Mouse (Mus musculus): ENCODE measurements around the gene Cyb561. TPM values are rescaled to one million over a fixed set of nuclear protein-coding genes. Genes with fewer than 3 reads are reported as not detected.

The Cyb561 gene
- polyA plus RNA-seq, 1 experiment from 2014 or later: 14.0 TPM

- H3K4me3 ChIP-seq: no peak overlapping the region
- WGBS: 82% methylated on average over 2 of the region's 2 CpGs
- H3K36me3 ChIP-seq (replicated peaks): no peaks in the 10 kb centered on the region
- peak overlapping the region; percentile 19; the same call in 1 of the 2 replicates for H3K27ac ChIP-seq (replicated peaks)
- peaks cover 45% of the 10 kb centered on the region for H3K4me1 ChIP-seq
- no peaks in the 10 kb centered on the region for H3K9me3 ChIP-seq
- DNase-seq (ENCODE audit: low spot score): no peak
- peaks cover 36% of the 10 kb centered on the region for H3K27me3 ChIP-seq (replicated peaks; ENCODE audit: low read depth, poor library complexity, severe bottlenecking)
Observed at GRCm38 (mm10) chr11:105948255-105948654, 4.9 kb downstream of the Cyb561 start.

- Histone ChIP-seq H3K4me3 (no peak overlapping the region), H3K27ac (replicated peaks) (peak overlapping the region; percentile 25; the same call in 1 of the 2 replicates), H3K36me3 (replicated peaks) (no peaks in the 10 kb centered on the region), H3K27me3 (replicated peaks; ENCODE audit: low read depth, poor library complexity, severe bottlenecking) (peaks cover 52% of the 10 kb centered on the region), H3K9me3 (no peaks in the 10 kb centered on the region), H3K4me1 (peaks cover 56% of the 10 kb centered on the region)
- DNase-seq (ENCODE audit: low spot score): peak; percentile 40
- WGBS: 44% methylated on average over 11 of the region's 11 CpGs
Observed at GRCm38 (mm10) chr11:105946694-105947154, 6.4 kb downstream of the Cyb561 start.

GRCm38 (mm10) chr11:105944770-105945672, 8.1 kb downstream of the Cyb561 start:
- peaks cover 54% of the 10 kb centered on the region for H3K4me1 ChIP-seq
- H3K4me3 ChIP-seq: peak overlapping the region; percentile 79
- WGBS: 80% methylated on average over 16 of the region's 16 CpGs
- no peaks in the 10 kb centered on the region for H3K9me3 ChIP-seq
- DNase-seq (ENCODE audit: low spot score): no peak
- no peak overlapping the region for H3K27ac ChIP-seq (replicated peaks)
- peaks cover 69% of the 10 kb centered on the region for H3K27me3 ChIP-seq (replicated peaks; ENCODE audit: low read depth, poor library complexity, severe bottlenecking)
- no peaks in the 10 kb centered on the region for H3K36me3 ChIP-seq (replicated peaks)

- Histone ChIP-seq H3K27me3 (replicated peaks; ENCODE audit: low read depth, poor library complexity, severe bottlenecking) (peaks cover 74% of the 10 kb centered on the region), H3K27ac (replicated peaks) (peak overlapping the region; percentile 81), H3K9me3 (no peaks in the 10 kb centered on the region), H3K4me1 (peaks cover 53% of the 10 kb centered on the region), H3K4me3 (peak overlapping the region; percentile 79), H3K36me3 (replicated peaks) (no peaks in the 10 kb centered on the region)
- WGBS: under 1% methylated on average over 59 of the region's 59 CpGs
- peak; percentile 76 for DNase-seq (ENCODE audit: low spot score)
Observed at GRCm38 (mm10) chr11:105944126-105944621, 9.0 kb downstream of the Cyb561 start.

GRCm38 (mm10) chr11:105943133-105944102, 9.7 kb downstream of the Cyb561 start:
- H3K27me3 ChIP-seq (replicated peaks; ENCODE audit: low read depth, poor library complexity, severe bottlenecking): peaks cover 78% of the 10 kb centered on the region
- no peaks in the 10 kb centered on the region for H3K9me3 ChIP-seq
- H3K4me3 ChIP-seq: peak overlapping the region; percentile 79
- H3K4me1 ChIP-seq: peaks cover 55% of the 10 kb centered on the region
- H3K27ac ChIP-seq (replicated peaks): peak overlapping the region; percentile 81
- no peaks in the 10 kb centered on the region for H3K36me3 ChIP-seq (replicated peaks)
- WGBS: 5% methylated on average over 47 of the region's 47 CpGs
- DNase-seq (ENCODE audit: low spot score): peak; percentile 49

GRCm38 (mm10) chr11:105941973-105942372, 11.2 kb downstream of the Cyb561 start:
- Histone ChIP-seq H3K4me3 (no peak overlapping the region), H3K9me3 (no peaks in the 10 kb centered on the region), H3K27ac (replicated peaks) (no peak overlapping the region), H3K36me3 (replicated peaks) (no peaks in the 10 kb centered on the region), H3K4me1 (peaks cover 45% of the 10 kb centered on the region), H3K27me3 (replicated peaks; ENCODE audit: low read depth, poor library complexity, severe bottlenecking) (peaks cover 79% of the 10 kb centered on the region)
- no peak for DNase-seq (ENCODE audit: low spot score)
- 65% methylated on average over 8 of the region's 8 CpGs for WGBS

- DNase-seq (ENCODE audit: low spot score): no peak
- peaks cover 46% of the 10 kb centered on the region for H3K4me1 ChIP-seq
- 72% methylated on average over 9 of the region's 9 CpGs for WGBS
Observed at GRCm38 (mm10) chr11:105938771-105939170, 14.4 kb downstream of the Cyb561 start.

GRCm38 (mm10) chr11:105936974-105937373, 16.2 kb downstream of the Cyb561 start:
- Histone ChIP-seq H3K36me3 (replicated peaks) (no peaks in the 10 kb centered on the region), H3K27me3 (replicated peaks; ENCODE audit: low read depth, poor library complexity, severe bottlenecking) (peaks cover 33% of the 10 kb centered on the region), H3K9me3 (no peaks in the 10 kb centered on the region), H3K4me3 (no peak overlapping the region), H3K27ac (replicated peaks) (no peak overlapping the region), H3K4me1 (peaks cover 31% of the 10 kb centered on the region)
- no peak for DNase-seq (ENCODE audit: low spot score)
- 91% methylated on average over 3 of the region's 3 CpGs for WGBS

More at GRCm38 (mm10) chr11:105938771-105939170, 14.4 kb downstream of the Cyb561 start:
- Histone ChIP-seq H3K27me3 (replicated peaks; ENCODE audit: low read depth, poor library complexity, severe bottlenecking) (peaks cover 51% of the 10 kb centered on the region), H3K27ac (replicated peaks) (0 out of 2 replicates have a peak overlapping the region, but pooled peaks have one; percentile 5), H3K9me3 (no peaks in the 10 kb centered on the region), H3K36me3 (replicated peaks) (no peaks in the 10 kb centered on the region), H3K4me3 (no peak overlapping the region)

GRCm38 (mm10) chr11:105936200-105936599, 16.9 kb downstream of the Cyb561 start:
- 90% methylated on average over 6 of the region's 6 CpGs for WGBS
- Histone ChIP-seq H3K36me3 (replicated peaks) (no peaks in the 10 kb centered on the region), H3K9me3 (no peaks in the 10 kb centered on the region), H3K4me1 (peaks cover 23% of the 10 kb centered on the region), H3K4me3 (no peak overlapping the region), H3K27me3 (replicated peaks; ENCODE audit: low read depth, poor library complexity, severe bottlenecking) (peaks cover 25% of the 10 kb centered on the region), H3K27ac (replicated peaks) (no peak overlapping the region)
- no peak for DNase-seq (ENCODE audit: low spot score)

GRCm38 (mm10) chr11:105935496-105935895, 17.6 kb downstream of the Cyb561 start:
- no peak for DNase-seq (ENCODE audit: low spot score)
- WGBS: 90% methylated on average over 8 of the region's 8 CpGs
- peaks cover 21% of the 10 kb centered on the region for H3K4me1 ChIP-seq
- H3K27ac ChIP-seq (replicated peaks): peak overlapping the region; percentile 26; the same call in 1 of the 2 replicates
- H3K36me3 ChIP-seq (replicated peaks): no peaks in the 10 kb centered on the region
- no peak overlapping the region for H3K4me3 ChIP-seq
- H3K9me3 ChIP-seq: no peaks in the 10 kb centered on the region
- H3K27me3 ChIP-seq (replicated peaks; ENCODE audit: low read depth, poor library complexity, severe bottlenecking): peaks cover 18% of the 10 kb centered on the region; the same call in 1 of the 2 replicates

GRCm38 (mm10) chr11:105934816-105935215, 18.3 kb downstream of the Cyb561 start:
- WGBS: 49% methylated on average over 6 of the region's 6 CpGs
- peak overlapping the region; percentile 26 for H3K27ac ChIP-seq (replicated peaks)

GRCm38 (mm10) chr11:105934303-105934711, 18.8 kb downstream of the Cyb561 start:
- no peaks in the 10 kb centered on the region for H3K36me3 ChIP-seq (replicated peaks)
- DNase-seq (ENCODE audit: low spot score): no peak
- H3K27me3 ChIP-seq (replicated peaks; ENCODE audit: low read depth, poor library complexity, severe bottlenecking): 0 out of 2 replicates have a peak, but pooled peaks cover 7% of the 10 kb centered on the region
- H3K4me1 ChIP-seq: peaks cover 17% of the 10 kb centered on the region
- H3K27ac ChIP-seq (replicated peaks): peak overlapping the region; percentile 26
- H3K9me3 ChIP-seq: no peaks in the 10 kb centered on the region
- 77% methylated on average over 5 of the region's 5 CpGs for WGBS
- no peak overlapping the region for H3K4me3 ChIP-seq

More at GRCm38 (mm10) chr11:105934816-105935215, 18.3 kb downstream of the Cyb561 start:
- Histone ChIP-seq H3K36me3 (replicated peaks) (no peaks in the 10 kb centered on the region), H3K27me3 (replicated peaks; ENCODE audit: low read depth, poor library complexity, severe bottlenecking) (peaks cover 11% of the 10 kb centered on the region; the same call in 1 of the 2 replicates), H3K4me3 (no peak overlapping the region), H3K9me3 (no peaks in the 10 kb centered on the region), H3K4me1 (peaks cover 18% of the 10 kb centered on the region)
- DNase-seq (ENCODE audit: low spot score): peak; percentile 41
